Mouse (Mus musculus) natural killer cell, adult 2 months (primary cell): Measurements from ENCODE around the gene Pcgf2.
A peak's percentile ranks its signal among the peaks of the same experiment; 100 is the strongest.

Experiments used
- DNase-seq, 2 experiments: peaks; one replicate each; pipeline ENCODE4 v3.0.0; 2022; ENCODE audit warnings: low spot score in 2 of 2

The Pcgf2 gene

GRCm38 (mm10) chr11:97695712-97696401 is 4.4 kb downstream of the Pcgf2 start:
- DNase-seq: no peak

GRCm38 (mm10) chr11:97694921-97695711 is 5.2 kb downstream of the Pcgf2 start:
- no peak for DNase-seq

DNA sequence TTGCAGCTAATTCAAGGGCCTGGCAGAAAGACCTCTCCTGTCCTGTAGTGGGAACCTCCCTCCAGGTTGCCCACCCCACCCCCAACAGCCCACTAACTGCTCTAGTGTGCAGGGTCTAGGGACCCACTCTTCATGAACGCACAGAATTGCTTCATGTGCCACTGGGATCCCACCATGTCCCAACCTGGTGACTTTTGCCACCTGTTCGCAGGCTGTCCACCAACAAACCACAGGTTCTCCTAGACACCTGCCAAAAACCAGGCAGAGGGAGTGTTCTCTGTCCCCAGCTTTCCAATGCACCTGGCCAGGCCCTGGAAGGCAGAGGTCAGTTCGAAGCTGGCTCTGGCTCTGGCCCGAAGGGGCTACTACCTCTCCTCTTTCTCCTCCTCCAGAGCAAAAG is 5.9 kb downstream of the Pcgf2 start:
- no peak for DNase-seq

GRCm38 (mm10) chr11:97689861-97690260 is 10.4 kb downstream of the Pcgf2 start:
- DNase-seq: peak; percentile 65 to 73

GRCm38 (mm10) chr11:97687061-97687460 is 13.2 kb downstream of the Pcgf2 start:
- DNase-seq: no peak

GRCm38 (mm10) chr11:97686322-97686908 is 13.9 kb downstream of the Pcgf2 start:
- DNase-seq: no peak

- peak; percentile 87 for DNase-seq
These were observed 14.5 kb downstream of the Pcgf2 start, which contains the start of gene Cisd3 for GRCm38 (mm10) chr11:97685613-97686321. TSS of gene Cisd3 (plus strand) at chr11:97685826.

DNA sequence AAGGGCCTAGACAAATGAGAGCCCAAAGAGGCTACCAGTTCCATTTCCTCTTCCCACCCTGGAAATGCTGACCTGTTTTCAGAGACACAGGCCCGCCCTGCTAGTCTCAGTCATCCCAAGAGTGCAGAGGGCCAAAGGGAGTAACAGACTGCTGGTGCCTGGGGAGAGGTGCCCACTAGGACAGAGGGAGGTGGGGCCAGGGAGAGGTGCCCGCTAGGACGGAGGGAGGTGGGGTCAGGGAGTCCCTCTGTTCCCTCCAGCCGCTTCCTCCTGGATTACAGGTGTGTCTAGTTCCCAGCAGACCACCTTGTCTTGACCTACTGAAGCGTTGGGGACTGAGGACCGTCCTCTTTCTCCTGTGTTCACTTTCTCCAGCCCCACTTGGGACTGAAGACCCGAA is 15.5 kb downstream of the Pcgf2 start:
- no peak for DNase-seq

DNA sequence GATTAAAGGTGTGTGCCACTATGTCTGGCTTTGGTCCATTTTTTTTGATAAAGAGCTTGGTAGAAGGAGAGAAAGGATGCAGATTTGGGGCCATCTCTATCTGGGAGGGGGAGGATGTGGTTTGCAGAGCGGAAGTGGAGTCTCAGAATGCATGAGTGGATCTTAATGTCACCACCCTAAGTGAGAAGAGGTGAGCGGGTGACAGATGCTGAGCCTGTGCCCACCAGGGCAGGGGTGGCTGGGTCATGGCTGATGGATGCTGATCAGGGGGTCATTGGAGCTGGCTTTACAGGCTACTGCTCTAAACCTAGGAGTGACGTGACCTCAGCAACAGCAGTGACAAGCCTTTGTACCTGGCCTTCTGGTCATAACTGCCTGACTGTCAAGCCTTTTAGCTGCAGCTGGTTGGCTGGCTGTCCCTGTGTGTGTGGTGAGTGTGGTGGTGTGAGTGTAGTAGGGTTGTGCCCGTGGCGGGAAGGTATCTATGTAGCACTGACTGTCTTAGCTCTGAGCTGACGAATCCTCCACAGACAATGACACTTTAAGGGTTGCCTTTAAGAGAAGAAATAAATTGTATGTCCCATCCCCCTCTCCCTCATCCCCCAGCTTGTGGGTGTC is 16.1 kb downstream of the Pcgf2 start:
- peak; percentile 84 for DNase-seq

- DNase-seq: no peak
These were observed 17.7 kb downstream of the Pcgf2 start for GRCm38 (mm10) chr11:97682504-97683055.

- DNase-seq: no peak
These were observed 19.9 kb downstream of the Pcgf2 start for GRCm38 (mm10) chr11:97680430-97680829.

DNA sequence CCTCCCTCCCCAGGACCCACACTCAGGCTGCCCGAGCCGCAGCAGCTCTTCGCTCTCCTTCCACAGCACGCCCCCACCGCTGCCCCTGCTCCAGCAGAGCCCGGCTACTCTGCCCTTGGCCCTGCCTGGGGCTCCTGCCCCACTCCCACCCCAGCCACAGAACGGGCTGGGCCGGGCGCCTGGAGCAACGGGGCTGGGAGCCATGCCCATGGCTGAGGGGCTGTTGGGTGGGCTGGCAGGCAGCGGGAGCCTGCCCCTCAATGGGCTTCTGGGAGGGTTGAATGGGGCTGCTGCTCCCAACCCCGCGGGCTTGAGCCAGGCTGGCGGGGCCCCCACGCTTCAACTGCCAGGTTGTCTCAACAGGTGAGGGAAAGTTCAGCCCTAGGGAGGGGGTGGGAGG is 22.0 kb downstream of the Pcgf2 start:
- DNase-seq: no peak

GRCm38 (mm10) chr11:97677842-97678241 is 22.5 kb downstream of the Pcgf2 start:
- no peak for DNase-seq

DNA sequence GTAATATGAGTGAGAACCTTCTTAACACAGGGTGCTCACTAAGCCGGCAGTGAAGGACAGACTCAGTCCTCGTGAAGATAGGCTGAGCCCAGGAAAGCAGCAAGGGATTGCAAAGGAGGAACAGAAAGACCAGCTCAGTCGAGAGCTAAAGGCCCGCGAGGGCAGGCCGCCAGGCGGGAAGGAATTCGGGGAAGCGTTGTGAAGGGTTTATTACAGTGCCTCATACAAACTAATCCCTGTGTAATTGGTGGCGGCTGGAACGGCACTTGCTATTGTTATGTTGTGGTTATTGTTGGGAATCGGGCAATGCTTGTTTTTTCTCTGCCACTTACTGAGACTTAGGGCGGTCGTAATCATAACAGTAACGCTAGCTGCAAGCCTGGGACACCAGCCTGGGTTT is 22.9 kb downstream of the Pcgf2 start:
- no peak for DNase-seq

DNA sequence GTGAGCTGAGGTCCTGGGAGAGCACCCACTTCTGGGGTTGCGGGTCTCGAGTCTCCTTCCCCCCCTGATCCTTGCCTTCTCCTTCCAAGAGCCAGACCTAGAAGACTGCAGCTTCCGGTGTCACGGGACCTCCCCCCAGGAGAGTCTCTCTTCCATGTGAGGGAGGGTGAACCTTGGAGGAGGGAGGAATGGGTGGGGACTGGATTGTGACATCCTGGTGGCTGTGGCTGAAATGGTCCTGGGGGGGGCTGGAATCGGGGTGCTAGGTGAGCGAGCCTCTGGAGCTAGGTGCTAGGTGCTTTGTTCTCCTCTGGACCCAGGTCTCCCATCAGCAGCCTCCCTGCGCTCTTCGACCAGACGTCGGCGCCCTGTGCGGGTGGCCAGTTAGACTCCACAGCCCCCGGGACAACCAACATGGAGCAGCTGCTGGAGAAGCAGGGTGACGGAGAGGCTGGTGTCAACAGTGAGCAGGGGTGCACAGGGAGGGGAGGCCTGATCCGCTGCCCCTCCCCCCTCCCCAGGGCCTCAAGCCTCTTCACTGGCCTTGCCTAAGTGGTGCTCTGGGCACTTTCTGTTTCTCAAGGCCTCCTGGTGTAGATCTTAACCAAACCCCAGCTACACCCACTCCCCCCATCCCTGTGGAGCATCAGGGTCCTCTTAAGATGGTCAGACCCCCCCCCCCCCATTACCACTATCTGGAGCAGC is 24.1 kb downstream of the Pcgf2 start:
- no peak for DNase-seq

DNA sequence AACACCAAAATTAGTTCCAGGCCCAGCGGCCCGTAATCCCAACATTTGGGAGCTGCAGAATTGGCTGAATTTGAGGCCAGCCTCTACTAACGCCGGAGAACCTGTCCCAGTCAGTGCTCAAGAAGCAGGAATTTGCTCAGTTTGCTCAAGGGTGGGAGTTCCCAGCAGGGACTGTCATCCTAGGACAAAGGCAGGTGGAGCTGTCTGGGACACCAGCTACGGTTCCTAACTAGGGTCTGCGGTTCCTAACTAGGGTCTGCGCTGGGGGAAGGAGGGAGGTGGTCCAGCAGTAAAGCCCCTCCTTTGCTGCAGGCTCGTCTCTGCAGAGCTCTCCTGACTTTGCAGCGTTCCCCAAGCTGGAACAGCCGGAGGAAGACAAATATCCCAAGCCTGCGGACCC is 27.1 kb downstream of the Pcgf2 start:
- no peak for DNase-seq

DNA sequence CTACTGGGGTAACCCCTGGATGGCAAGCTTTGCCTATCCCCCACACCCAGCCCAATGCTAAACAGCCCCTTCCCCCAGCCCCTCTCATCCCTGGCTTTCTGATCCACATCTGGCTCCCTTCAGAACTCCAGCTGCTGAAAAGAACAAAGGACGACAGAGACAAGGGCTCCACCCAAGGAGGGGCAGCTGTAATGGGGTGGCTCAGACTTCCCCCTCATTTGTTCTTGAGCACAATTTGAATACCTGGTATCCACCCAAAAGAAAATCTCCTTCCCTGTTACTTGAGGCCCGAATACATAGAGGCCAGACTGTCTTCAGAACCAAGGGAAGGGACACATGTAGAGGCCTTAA is 29.1 kb downstream of the Pcgf2 start:
- DNase-seq: no peak

GRCm38 (mm10) chr11:97670234-97671176 is 29.8 kb downstream of the Pcgf2 start:
- DNase-seq: no peak

GRCm38 (mm10) chr11:97669829-97670228 is 30.5 kb downstream of the Pcgf2 start:
- DNase-seq: no peak

GRCm38 (mm10) chr11:97669268-97669667 is 31.0 kb downstream of the Pcgf2 start:
- DNase-seq: no peak
